Mouse (Mus musculus) embryonic facial prominence, embryonic 12.5 days (tissue): ENCODE data around the gene Jund. TPM values are rescaled to one million over a fixed set of nuclear protein-coding genes. Genes with fewer than 3 reads are reported as not detected.

Source experiments
- ATAC-seq: fragments of 200-750 bp; cut with Nextera tagmentation; 2 replicates; pipeline ENCODE4 v1.8.0; 2017; ENCODE audit not compliant: insufficient number of reproducible peaks, insufficient read depth, low FRiP score, low TSS enrichment
- H3K27ac ChIP-seq: fragments of 300-500 bp; sonication (generic); 2 replicates; pipeline ENCODE4 v1.5.1; 2016; ENCODE audit warnings: mild to moderate bottlenecking
- H3K27me3 ChIP-seq: fragments of 300-500 bp; sonication (generic); 2 replicates; pipeline ENCODE4 v1.6.1; 2016; ENCODE audit warnings: mild to moderate bottlenecking, moderate library complexity
- H3K36me3 ChIP-seq: fragments of 300-500 bp; sonication (generic); 2 replicates; pipeline ENCODE4 v1.6.1; 2016; ENCODE audit warnings: mild to moderate bottlenecking
- H3K4me1 ChIP-seq: fragments of 300-500 bp; sonication (generic); 2 replicates; pipeline ENCODE4 v1.6.1; 2016
- H3K4me2 ChIP-seq: fragments of 300-500 bp; sonication (generic); replicated peaks from 2 replicates; pipeline ENCODE4 v1.6.1; 2016; ENCODE audit warnings: mild to moderate bottlenecking, moderate library complexity
- H3K4me3 ChIP-seq: fragments of 300-500 bp; sonication (generic); 2 replicates; pipeline ENCODE4 v1.5.1; 2016; ENCODE audit warnings: mild to moderate bottlenecking
- H3K9ac ChIP-seq: fragments of 300-500 bp; sonication (generic); 2 replicates; pipeline ENCODE4 v1.6.1; 2016; ENCODE audit warnings: mild to moderate bottlenecking, moderate library complexity
- H3K9me3 ChIP-seq: fragments of 300-500 bp; sonication (generic); 2 replicates; pipeline ENCODE4 v1.6.1; 2016; ENCODE audit warnings: mild to moderate bottlenecking, moderate library complexity
- WGBS: fragments of 180-500 bp; shearing (Covaris S2); methylation state at CpG from one replicate; pipeline ENCODE4 v1.1.7; 2016; 5-methylcytosine and 5-hydroxymethylcytosine counted together
- polyA plus RNA-seq: library from polyadenylated mRNA; unstranded; fragments of >200 nt; fragmentation: Nextera tagmentation; extraction: Ambion mirVana; gene quantifications from 2 replicates; pipeline ENCODE4 v1.2.1, GENCODE M21; 2016

The Jund gene
- polyA plus RNA-seq, 1 experiment from 2014 or later, result 150 TPM

- ATAC-seq, result peak; percentile 58; the same call in 1 of the 2 replicates
- peak overlapping the region; percentile 81 for H3K27ac ChIP-seq
- 0% methylated on average over 12 of the region's 20 CpGs for WGBS
- peak overlapping the region; percentile 51 for H3K9ac ChIP-seq
- no peaks in the 10 kb centered on the region for H3K9me3 ChIP-seq
- H3K4me3 ChIP-seq, result peak overlapping the region; percentile 25
- H3K4me2 ChIP-seq, result peak overlapping the region; percentile 54
- H3K27me3 ChIP-seq, result no peaks in the 10 kb centered on the region
- no peaks in the 10 kb centered on the region for H3K36me3 ChIP-seq
- peaks cover 38% of the 10 kb centered on the region for H3K4me1 ChIP-seq
These were observed 7.0 kb upstream of the Jund start for GRCm38 (mm10) chr8:70691727-70692231.

DNA sequence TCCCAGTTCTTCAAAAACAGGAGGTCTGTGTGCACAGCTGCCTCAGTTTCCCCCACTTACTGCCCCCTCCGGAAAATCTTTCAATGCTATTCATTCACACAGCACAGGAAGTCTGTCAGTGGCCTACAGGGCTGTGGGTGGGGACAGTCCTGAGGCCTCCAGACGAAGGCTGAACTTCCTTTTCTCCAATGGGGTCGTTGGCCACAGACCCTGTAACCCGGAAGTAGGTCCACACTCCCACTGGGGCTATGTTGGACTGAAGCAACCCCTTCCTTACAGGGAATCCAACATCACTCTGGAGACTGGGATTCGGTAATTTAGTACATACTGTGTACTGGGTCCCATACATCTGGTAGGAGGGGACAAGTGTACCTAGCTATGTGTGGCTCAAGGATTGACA, 5.1 kb upstream of the Jund start:
- Histone ChIP-seq H3K4me3 (no peak overlapping the region), H3K9ac (no peak overlapping the region), H3K27me3 (no peaks in the 10 kb centered on the region), H3K9me3 (no peaks in the 10 kb centered on the region), H3K36me3 (no peaks in the 10 kb centered on the region), H3K4me1 (peaks cover 52% of the 10 kb centered on the region), H3K27ac (peak overlapping the region; percentile 19; the same call in 1 of the 2 replicates), H3K4me2 (no peak overlapping the region)
- WGBS, result 63% methylated on average over 5 of the region's 5 CpGs
- no peak for ATAC-seq

DNA sequence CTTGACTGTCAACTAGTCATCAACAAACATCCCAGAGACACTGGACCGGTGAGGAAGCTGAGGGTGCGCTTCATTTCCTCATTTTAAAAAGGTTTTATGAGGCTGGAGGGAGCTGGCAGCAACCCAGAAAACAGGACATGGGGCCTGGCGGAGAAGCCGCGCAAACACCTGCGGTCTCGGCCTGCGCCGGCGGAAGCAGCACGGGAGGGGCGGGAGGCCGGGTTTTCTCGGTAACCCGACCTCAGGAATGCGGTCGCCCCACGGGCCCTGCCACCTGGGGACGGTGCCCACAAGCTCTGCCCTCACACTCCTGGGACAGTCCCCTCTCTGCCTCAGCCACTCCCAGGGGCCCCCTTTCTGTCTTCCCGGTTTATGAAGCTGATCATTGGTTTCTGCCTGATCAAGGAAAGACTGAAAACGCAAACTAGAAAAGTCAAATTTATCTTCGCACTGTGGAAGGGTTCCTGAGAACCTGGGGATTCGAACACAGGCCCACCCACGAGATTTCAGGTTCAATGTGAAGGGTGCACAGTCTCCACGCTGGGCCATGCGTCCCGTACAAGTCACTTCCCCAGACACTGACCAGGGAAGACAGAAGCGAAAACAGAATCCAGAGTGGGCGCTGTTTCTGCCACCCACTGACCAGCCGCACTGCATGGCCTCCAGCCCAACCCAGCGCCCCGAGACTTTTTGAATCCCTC, 3.3 kb upstream of the Jund start:
- Histone ChIP-seq H3K4me2 (peak overlapping the region; percentile 25; the same call in 1 of the 2 replicates), H3K9me3 (no peaks in the 10 kb centered on the region)
- no peak for ATAC-seq

GRCm38 (mm10) chr8:70696019-70696885, 2.5 kb upstream of the Jund start:
- Histone ChIP-seq H3K4me2 (peak overlapping the region; percentile 46), H3K36me3 (no peaks in the 10 kb centered on the region), H3K9ac (peak overlapping the region; percentile 43), H3K4me3 (peak overlapping the region; percentile 6), H3K27ac (peak overlapping the region; percentile 98), H3K4me1 (peaks cover 53% of the 10 kb centered on the region), H3K27me3 (no peaks in the 10 kb centered on the region), H3K9me3 (no peaks in the 10 kb centered on the region)
- 6% methylated on average over 29 of the region's 31 CpGs for WGBS
- no peak for ATAC-seq

More for the DNA sequence above, 3.3 kb upstream of the Jund start:
- 26% methylated on average over 32 of the region's 32 CpGs for WGBS
- Histone ChIP-seq H3K9ac (no peak overlapping the region), H3K36me3 (no peaks in the 10 kb centered on the region), H3K27me3 (no peaks in the 10 kb centered on the region), H3K4me1 (peaks cover 49% of the 10 kb centered on the region), H3K4me3 (no peak overlapping the region), H3K27ac (peak overlapping the region; percentile 98)

DNA sequence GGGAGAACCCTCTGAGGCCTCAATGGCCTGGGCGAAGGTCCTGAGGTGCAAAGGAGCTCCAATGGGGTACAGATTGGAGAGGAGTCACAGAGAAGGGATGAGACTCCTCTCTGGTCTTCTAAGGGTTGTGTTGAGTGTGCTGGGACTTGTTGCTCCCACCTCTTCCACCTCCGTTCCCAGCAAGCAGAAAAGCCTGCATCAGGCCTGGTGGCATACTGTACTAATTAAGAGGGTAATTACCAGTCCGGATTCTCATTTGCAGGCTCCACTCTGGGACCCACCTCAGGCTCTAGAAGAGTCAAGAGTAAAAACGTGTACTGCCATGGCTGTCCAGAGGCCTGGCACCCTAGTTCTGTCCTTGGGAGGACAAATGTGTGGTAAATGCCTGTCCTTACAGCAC, 1.8 kb upstream of the Jund start:
- peaks cover 52% of the 10 kb centered on the region for H3K4me1 ChIP-seq

GRCm38 (mm10) chr8:70697366-70698250, 1.1 kb upstream of the Jund start:
- peak overlapping the region; percentile 98 for H3K27ac ChIP-seq
- peak overlapping the region; percentile 38; the same call in 1 of the 2 replicates for H3K9ac ChIP-seq
- H3K4me1 ChIP-seq, result peaks cover 50% of the 10 kb centered on the region
- no peak for ATAC-seq
- 69% methylated on average over 12 of the region's 12 CpGs for WGBS
- H3K4me2 ChIP-seq, result peak overlapping the region; percentile 68
- no peaks in the 10 kb centered on the region for H3K36me3 ChIP-seq
- H3K9me3 ChIP-seq, result no peaks in the 10 kb centered on the region
- H3K4me3 ChIP-seq, result peak overlapping the region; percentile 86
- no peaks in the 10 kb centered on the region for H3K27me3 ChIP-seq

More for the DNA sequence above, 1.8 kb upstream of the Jund start:
- H3K36me3 ChIP-seq, result no peaks in the 10 kb centered on the region
- peak overlapping the region; percentile 46 for H3K4me2 ChIP-seq
- no peak for ATAC-seq
- H3K27me3 ChIP-seq, result no peaks in the 10 kb centered on the region
- H3K27ac ChIP-seq, result peak overlapping the region; percentile 98
- WGBS, result 22% methylated on average over 4 of the region's 4 CpGs
- peak overlapping the region; percentile 43 for H3K9ac ChIP-seq
- peak overlapping the region; percentile 6 for H3K4me3 ChIP-seq
- H3K9me3 ChIP-seq, result no peaks in the 10 kb centered on the region

DNA sequence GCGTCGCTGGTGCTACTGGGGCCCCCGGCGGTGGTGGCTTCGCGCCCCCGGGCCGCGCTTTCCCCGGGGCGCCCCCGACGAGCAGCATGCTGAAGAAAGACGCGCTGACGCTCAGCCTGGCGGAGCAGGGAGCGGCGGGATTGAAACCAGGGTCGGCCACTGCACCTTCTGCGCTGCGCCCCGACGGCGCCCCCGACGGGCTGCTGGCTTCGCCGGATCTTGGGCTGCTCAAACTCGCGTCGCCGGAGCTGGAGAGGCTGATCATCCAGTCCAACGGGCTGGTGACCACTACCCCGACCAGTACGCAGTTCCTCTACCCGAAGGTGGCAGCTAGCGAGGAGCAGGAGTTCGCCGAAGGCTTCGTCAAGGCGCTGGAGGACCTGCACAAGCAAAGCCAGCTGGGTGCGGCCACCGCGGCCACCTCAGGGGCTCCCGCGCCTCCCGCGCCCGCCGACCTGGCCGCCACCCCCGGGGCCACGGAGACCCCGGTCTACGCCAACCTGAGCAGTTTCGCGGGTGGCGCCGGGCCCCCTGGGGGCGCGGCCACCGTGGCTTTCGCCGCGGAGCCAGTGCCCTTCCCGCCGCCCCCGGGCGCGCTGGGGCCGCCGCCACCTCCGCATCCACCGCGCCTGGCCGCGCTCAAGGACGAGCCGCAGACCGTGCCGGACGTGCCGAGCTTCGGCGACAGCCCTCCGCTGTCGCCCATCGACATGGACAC, 526 bp downstream of the Jund start:
- peak; percentile 9 for ATAC-seq
- Histone ChIP-seq H3K9me3 (no peaks in the 10 kb centered on the region), H3K36me3 (peaks cover 9% of the 10 kb centered on the region; the same call in 1 of the 2 replicates), H3K27ac (peak overlapping the region; percentile 98), H3K4me3 (peak overlapping the region; percentile 86), H3K27me3 (no peaks in the 10 kb centered on the region), H3K4me2 (peak overlapping the region; percentile 68), H3K4me1 (peaks cover 47% of the 10 kb centered on the region), H3K9ac (peak overlapping the region; percentile 99)
- WGBS, result under 1% methylated on average over 81 of the region's 89 CpGs

DNA sequence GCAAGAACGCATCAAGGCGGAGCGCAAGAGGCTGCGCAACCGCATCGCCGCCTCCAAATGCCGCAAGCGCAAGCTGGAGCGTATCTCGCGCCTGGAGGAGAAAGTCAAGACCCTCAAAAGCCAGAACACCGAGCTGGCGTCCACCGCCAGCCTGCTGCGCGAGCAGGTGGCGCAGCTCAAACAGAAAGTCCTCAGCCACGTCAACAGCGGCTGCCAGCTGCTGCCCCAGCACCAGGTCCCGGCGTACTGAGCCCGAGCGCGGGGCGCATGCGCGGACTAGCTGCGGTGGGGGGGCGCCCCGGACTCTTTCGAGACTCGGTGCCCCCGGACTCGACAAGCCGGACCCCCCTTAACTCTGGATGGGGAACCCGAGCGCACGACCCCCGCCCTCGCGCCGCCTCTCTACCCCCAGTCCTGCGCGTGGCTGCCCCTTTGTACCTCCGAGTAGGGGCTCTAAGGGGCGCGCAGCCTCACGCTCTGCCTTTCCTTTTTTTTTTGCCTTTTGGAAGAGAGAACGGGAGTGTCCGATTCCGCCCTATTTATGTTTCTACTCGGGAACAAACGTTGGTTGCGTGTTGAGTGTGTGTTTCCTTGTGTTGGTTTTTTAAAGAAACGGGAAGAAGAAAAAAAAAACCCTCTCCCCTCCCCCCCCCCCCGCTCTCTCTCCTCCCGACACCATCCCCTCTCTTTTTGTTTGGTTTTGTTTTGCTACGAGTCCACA, 1.2 kb downstream of the Jund start:
- H3K4me3 ChIP-seq, result peak overlapping the region; percentile 86
- peaks cover 9% of the 10 kb centered on the region; the same call in 1 of the 2 replicates for H3K36me3 ChIP-seq
- under 1% methylated on average over 59 of the region's 59 CpGs for WGBS
- peak overlapping the region; percentile 68 for H3K4me2 ChIP-seq
- H3K27ac ChIP-seq, result peak overlapping the region; percentile 98
- ATAC-seq, result no peak
- H3K4me1 ChIP-seq, result peaks cover 47% of the 10 kb centered on the region
- no peaks in the 10 kb centered on the region for H3K27me3 ChIP-seq
- H3K9me3 ChIP-seq, result no peaks in the 10 kb centered on the region
- H3K9ac ChIP-seq, result peak overlapping the region; percentile 99

GRCm38 (mm10) chr8:70700555-70700922, 1.8 kb downstream of the Jund start:
- H3K27ac ChIP-seq, result peak overlapping the region; percentile 98
- ATAC-seq, result no peak
- H3K36me3 ChIP-seq, result peaks cover 9% of the 10 kb centered on the region; the same call in 1 of the 2 replicates
- peak overlapping the region; percentile 68 for H3K4me2 ChIP-seq
- H3K9ac ChIP-seq, result peak overlapping the region; percentile 99
- H3K4me3 ChIP-seq, result peak overlapping the region; percentile 86
- H3K4me1 ChIP-seq, result peaks cover 43% of the 10 kb centered on the region
- WGBS, result under 1% methylated on average over 20 of the region's 20 CpGs
- H3K27me3 ChIP-seq, result no peaks in the 10 kb centered on the region
- H3K9me3 ChIP-seq, result no peaks in the 10 kb centered on the region
